Mouse (Mus musculus) lung, postnatal 25 days (tissue): ENCODE results near the gene Stk39.

Experiments
- DNase-seq: peaks from one replicate; pipeline ENCODE4 v3.0.0; 2022; ENCODE audit warnings: low spot score

The Stk39 gene

DNA sequence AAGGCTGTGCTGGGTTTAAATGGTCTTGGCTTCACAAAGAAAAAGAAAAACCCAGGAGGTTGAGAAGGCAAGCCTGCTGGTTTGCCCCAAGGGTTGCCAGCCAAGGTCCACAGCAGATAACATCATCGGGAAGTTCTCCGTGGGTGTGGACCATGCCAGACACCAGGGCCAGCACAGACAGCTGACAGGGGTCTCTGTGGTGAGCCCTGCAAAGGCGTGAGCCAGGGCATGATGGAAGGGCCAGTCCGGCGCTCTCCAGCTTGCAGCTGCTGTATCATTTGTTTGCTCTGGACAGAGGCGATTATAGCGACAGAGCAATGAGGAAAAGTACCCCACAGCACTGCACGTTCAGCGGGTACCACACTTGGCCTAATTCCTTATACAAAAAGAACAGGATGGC, 126.8 kb downstream of the Stk39 start:
- DNase-seq, result no peak

DNA sequence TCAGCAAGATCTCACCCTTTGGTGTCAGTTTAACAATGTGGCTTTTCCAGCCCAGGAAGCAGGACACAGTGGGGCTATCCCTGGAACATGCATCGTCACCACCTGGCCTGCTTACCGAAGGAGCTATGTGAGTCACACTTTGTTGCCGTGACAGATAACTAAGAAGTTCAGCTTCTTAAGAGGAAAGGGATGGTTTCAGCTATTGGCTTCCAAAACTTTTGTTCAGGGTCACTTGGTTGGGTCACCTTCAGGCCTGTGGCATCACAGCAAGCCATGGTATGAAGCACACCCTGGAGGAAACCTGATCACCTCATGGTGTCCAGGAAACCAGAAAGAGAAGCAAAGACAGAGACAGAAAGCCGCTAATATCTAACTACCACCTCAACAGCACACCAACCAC, 128.3 kb downstream of the Stk39 start:
- no peak for DNase-seq

DNA sequence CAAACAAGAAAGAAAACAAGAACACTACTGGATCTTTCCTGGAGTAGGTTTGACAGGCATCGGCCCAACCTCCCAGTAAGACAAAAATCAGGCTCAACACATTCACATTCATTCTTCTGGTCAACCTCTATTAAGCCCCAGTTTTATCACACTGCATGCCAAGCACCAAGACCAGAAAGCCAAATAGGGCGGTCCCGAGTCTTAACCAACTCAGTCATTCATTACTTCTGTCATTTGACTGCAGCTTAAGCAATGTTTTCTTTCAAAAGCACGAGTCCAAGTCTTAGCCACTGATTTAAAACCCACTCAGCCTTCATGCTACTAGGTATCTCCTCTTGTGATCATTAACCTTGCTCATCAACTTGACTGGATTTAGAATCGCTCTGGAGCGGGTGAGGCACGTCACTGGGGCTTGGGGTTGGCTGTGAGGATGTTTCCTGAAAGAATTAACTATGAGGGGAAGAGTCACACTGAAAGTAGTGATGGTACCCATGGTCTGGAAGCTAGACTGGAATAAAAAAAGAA, 129.9 kb downstream of the Stk39 start:
- DNase-seq, result no peak

DNA sequence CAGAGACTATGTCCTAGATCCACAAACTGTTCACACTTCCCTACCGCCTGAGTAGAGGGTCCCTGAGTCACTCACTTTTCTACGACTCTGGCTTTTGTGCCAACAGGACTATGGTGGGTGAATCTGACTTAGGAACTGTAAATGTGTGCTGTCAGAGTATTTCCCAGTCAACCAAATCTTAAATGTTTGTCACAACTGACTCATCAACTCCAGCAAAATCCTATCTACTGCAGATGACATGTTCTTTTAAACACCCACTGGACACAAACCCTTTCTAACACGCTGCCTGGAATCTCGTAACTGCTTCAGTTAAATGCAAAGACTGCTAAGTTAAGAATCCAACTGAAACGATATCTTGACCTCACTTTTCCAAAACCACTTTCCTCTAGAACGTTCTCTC, 135.2 kb downstream of the Stk39 start:
- DNase-seq, result no peak

DNA sequence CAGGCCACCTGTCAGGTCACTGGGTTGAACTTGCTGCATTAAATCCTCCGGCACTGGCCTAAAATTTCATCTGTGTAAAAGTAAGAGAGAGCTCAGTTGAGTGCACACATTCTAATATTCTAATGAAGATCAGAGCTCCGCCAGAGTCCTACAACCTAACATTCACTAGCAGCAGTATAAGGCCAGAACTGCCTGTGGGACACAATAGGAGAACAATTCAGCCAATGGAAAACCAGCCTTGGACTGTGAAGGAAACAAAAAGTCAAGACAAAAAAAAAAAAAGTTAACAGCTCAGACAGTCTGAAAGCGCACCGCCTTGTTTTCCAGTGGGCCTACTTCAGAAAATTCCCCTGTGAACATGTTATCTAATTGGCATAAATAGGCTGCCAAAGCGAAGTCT, 137.1 kb downstream of the Stk39 start:
- no peak for DNase-seq

DNA sequence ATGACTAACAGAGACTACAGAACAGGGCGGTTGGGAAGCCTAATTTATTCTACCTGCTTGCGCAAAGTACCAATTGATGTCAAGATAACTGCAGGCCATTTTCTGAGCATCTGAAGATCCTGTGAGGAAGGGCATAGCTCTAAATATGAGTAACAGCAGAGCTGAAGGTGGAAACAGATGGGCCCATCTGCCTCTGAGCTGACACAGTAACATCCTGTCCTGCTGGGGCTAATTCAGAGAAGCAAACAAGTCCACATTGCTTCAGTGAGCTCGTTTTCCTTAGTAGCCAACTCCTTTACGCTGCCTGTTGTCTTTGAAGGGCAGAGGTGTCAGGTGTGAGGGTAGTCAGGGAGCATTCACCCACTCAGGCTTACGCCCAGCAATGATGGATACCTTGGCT, 146.8 kb downstream of the Stk39 start:
- DNase-seq, result no peak

DNA sequence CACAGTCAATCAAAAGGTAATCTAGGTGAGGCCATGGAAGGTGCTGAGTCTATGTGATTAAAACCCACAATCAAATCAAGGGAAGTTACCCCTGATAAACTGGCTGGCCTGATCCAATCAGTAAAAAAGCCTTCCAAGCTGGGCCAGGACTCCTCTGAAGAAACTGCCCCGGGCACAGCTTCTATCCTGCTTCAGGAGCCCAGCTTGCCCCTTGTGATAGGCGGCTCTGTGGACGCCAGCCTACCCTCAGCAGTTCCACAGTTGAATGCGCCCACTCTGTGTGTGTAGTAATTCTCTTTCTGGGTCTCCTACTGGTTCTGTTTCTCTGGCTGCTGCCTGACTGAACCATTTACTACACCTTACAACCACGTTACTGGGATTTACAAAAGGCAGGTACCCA, 150.8 kb downstream of the Stk39 start:
- no peak for DNase-seq

DNA sequence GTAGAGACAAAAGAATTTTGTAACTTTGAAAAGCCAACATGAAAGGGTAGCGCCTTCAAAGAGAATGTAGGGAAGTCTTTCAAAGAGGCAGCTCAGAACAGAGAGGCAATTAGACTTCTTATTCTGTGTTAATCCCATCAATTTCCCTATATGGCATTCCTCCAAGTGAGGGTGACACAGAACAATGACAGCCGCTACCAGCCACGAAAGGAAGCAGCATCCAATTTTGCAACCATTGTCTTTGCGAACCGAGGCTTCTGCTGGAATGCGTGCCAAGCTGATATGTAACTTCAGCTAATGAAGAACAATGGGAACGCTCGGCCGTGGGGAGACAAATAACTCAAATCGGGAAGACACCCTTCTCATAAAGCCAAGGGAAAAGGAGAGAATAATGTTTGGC, 151.4 kb downstream of the Stk39 start:
- peak; percentile 29 for DNase-seq

DNA sequence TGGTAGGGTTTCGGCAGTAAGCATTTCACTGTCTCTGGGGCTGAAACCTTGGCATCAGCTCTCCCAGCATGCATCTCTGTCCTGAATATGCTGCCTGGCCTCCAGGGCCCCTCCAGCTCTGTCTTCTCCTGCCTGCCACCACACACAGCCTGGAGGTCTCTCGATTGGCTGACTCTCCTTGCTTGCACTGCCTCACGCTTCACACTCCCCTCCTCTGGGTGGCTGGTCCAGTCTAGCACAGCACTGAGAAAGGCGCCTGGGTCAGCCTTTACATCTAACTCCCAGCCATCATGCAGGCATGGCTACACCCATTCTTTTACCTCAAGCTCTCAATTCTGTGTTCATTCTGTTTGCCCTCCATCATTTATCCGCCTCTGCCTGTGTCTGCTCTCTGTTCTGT, 153.6 kb downstream of the Stk39 start:
- no peak for DNase-seq

DNA sequence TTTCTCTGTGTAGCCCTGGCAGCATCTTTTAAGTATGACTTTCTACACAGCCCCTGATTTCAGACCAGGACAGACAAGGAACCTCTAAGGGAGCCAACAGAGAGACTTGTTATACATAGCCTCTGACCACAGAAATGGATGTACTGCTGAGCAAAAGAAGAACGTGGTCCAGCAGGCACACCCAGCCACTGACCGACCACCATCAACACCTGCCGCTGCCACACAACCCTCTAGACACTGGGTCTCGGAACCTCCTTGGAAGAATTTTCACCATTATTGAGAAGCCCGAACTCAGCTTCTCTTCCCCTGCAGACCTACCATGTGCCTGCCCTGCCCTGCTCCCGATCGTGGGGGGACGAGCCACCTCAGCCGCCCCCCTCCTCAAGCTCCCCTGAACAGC, 154.2 kb downstream of the Stk39 start:
- DNase-seq, result no peak

DNA sequence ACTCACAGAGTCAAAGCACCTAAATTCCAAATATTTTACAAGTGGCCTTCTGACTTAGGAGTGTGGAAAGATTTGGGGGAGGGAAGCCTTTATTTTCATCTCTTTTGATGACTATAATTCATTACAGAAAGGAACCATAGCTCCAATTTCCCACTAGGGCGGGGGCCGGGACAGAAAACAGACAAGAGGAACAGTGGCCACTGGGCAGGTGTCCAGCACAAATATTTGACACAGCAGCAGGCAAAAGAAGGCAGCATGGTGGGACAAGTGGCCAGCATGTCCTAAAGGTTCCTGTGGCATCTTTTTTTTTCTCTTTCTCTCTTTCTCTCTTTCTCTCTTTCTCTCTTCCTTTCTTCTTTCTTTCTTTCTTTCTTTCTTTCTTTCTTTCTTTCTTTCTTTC, 154.6 kb downstream of the Stk39 start:
- peak; percentile 7 for DNase-seq

DNA sequence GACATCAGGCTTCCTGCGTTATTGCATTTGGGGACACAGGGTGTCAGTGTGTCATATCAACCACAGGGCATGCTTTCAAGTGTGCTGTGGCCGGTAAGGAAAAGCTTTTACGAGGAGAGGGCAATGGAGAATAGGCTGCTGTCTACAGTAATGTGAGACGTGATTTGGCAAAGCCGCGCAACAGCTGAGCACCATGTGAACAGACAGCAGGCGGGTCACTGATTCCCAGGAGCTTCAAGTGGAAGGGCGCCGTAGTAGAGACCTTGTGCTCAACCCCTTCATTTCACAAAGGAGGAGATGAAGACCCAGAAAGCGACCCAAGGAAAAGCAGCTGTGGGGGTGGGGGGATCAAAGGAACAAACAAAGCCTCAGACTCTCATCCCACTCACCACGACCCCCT, 156.8 kb downstream of the Stk39 start:
- no peak for DNase-seq

DNA sequence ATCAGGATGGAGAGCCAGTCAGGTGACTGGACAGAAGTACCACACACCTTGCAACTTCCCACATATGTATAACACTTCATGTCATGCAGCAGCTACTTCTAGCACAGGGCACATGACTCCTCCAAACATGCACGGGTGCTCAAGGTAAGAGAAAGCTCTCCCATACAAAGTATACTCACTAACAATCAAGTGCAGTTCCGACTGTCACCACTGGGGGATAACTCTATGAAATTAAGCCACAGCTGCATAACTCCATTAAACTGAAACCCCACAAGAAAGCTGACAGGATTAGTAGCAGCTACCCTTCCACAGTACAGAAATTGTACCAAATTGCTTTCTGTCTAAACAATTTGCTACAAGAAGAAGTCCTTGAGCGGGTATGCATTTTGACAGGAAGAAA, 161.9 kb downstream of the Stk39 start:
- no peak for DNase-seq

DNA sequence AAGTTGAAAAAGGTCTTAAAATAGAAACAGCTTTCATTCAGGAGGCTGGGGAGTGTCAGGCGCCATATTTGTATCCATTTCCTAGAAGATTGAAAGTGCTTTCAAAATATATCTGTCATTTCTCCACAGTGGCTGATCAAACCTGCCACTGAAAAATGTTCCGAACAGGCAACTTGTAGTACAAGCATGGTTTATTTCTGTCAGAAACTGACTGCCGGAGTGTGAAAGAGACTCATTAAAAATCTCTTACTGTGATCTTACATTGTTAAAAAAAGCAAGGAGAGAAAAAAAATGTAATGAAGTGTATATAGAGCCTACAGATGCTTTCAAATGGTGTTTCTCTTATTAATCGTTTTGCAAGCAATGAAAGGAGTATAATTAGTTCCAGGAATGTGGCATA, 165.5 kb downstream of the Stk39 start:
- DNase-seq, result no peak

DNA sequence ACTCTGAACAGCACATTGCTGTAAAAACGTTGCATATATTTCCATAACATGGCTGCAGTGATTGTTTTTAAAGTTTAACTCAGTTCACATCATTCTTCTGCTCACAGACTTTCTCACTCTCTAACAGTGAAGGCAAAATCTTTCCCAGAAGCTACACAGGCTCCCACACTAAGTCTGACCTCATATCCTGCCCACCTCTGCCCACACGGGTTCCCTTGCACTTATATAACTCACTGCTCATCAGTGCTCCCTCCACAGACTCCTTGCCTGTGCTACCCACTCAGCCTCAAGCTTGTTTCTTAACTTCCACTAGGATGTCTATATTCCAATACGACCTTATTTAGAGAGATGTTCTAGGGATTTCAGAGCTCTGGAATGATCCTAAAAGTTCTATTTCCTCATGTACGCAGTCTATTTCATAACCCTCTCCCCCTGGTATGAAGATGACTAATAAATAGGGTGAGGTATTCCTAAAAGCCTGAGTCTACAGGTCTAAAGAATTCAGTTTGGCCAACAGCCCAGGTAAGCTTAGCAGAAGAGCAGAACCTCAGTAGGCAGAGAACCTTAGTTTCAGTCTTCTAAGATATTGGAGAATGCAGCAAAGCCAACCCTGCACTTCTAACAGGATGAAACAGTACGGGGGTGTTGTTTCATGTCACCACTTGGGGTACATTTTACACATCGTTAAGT, 167.2 kb downstream of the Stk39 start:
- DNase-seq, result no peak

DNA sequence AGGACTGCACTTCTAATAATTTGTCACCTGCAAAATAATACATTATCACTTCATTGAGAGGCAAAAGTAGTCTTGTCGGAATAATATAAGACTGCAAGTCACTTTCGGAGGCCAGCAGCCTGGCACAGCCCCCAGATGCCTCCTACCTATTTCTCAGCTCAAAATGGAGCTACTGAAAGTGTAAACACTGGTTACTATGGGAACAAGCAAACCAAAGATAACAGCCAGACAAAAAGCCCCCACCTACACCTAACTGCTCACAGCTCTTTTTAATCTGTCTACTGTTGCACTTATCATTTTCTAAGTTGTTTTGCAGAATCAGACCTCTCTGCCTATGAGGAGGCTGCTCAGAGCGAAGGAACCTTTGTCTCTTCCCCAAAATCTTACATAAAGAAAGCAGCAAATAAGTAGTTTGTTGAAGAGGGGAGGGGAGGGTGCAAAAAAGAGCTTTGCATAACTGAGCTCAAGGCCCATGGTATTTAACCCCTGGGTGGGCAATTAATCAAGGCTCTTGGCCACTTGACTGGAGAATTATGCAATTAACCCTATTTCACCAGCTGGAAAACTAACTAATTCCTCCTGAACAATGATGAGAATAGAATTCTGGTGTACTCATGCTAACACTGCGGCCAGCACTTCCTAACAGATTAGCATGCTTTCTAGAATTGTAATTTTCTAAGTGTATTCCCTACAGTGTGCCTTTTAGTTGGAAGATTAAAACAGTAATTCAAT, 170.1 kb downstream of the Stk39 start:
- DNase-seq, result no peak

DNA sequence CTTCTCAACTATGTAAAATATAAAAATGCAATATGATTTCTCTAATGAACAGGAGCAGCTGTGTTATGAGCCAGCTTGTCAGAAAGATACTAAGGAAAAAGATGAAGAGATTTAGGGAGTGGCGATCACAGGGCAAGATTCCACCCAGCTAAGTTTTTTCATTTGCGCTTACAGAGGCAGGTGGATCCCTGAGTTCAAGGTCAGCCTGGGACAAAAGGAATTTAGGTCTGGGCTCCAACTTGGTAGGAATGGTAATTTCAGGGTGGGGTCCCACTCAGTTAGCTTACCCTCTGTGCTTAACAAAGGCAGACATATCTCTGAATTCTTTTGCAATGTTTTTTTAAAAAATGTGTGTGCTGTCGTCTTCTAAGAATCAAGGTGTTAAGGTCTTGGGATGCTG, 173.7 kb downstream of the Stk39 start:
- no peak for DNase-seq

DNA sequence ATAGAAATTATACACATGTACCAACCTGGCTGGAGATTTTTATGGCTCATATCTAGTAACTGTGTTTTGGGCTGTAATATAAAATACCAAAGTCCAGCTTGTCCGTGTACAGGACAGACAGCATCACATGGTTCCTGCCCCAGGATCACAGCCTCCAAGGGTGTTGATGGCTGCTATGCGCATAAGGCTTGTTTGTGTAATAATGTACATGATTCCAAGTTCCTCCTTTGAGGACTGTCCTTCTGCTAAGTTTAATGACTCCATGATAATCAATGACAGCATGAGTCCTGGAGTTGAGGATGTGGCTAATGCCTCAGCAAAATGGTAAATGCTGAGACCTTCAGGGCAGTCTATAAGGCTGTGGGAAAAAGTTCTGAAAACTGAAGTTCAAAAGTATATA, 174.1 kb downstream of the Stk39 start:
- DNase-seq, result no peak

DNA sequence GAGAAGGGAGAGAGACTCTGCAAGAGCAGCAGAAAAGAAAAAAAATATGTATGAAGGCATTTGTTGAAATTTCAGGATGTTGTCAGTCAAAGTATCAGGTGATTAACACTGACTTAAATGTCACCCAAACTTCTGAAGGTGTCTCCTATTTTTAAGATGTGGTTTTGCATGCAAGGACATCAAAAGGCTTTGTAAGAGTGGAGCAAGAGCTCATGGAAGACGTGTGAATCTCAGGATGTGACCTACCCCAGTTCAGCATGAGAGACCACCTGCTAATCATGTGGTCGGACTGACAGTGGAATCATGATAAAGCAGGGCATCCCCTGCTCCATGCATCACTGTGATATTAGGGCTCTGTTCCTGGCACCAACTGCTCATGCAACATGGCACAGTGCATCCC, 175.3 kb downstream of the Stk39 start:
- no peak for DNase-seq

DNA sequence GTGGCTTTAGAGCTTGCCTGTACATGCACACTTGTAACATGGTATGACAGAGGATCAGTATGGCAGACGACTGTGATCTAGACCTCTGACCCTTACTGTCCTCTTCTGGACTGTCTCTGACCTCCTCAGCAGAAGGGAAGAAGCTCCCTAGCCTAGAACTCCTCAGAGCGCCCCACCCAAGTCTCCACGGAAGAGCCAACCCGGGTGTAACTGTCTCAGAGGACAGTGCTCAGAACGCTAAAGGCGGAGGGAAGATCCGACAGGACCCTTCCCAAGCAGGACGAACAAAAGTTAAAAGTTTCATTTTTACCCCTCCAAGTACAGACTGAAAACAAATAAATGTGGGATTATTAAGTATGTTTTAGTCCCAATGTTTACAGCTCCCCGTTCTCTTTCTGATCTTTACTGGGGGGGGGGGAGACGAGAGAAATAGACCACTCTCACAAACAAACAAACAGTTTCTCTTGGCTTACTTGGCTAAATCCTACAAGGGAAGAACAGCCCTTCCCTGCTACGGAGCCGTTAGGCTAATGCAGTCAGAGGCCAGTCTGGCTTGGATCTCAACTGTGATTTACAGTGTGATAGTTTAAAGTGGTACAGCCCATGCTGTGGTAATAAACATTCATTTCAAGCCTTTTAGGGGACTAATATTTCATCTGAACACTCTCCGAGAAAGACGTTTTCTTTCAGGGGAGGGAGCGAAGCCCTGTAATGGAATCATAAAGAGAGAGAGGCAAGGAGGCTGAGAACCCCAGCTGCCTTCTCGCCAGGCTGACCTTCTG, 179.3 kb downstream of the Stk39 start:
- DNase-seq, result no peak

DNA sequence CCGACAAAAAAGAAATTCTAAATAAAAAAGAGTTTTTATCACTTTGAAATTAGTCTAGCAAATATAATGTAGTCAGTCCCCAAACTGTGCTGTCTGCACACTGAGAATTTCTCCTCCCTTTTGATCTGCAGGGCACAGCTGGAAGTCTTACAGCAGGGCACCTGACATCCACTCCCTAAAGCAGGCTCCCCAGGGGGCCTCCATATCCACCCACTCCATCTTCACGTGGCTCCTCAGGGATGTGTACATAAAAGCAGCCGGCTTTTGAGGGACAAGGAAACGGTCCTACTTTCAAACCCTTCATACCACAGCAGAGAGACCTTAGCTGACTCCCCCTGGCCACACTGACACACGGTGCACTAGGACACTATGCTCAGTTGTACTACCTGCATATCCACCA, 180.2 kb downstream of the Stk39 start:
- DNase-seq, result no peak

DNA sequence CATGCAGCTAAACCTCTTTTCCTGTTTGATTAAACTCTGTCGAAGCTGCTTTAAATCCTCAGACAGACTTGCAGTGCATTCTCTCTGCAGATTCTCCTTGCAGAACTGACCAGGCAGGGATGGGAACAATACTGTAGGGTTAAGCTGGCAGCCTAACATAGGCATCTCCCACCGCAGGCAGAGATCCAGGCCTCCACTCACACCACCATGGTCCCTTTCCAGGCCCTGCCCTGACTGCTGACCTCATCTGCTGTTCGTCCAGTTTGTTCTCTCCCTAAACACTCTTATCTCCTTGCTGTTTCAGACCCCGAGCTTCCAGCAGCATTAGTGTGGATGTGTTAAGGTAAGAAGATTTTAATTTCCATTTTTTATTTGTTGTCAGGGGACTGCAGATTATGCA, 182.1 kb downstream of the Stk39 start:
- DNase-seq, result no peak

DNA sequence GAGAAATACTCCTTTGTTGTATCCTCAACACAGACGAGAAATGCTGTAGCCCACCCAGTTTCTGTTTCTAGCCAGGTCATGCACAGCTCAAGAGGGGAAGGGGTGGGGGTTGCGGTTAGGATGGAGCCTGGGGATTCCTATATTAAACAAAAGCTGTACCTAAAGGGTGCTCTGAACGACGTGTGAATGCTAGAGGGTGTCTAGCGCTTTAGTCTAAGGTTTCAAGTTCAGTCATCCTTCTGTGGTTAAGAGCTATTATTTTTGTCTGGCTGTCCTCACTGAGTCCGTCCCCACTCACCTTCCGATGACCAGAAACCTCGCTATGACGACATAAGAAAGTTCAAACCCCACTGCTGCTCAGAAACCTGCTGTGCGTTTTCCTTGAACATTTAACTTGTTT, 182.9 kb downstream of the Stk39 start:
- no peak for DNase-seq
